Mouse (Mus musculus) left cerebral cortex, adult 9 months (tissue): Measurements from ENCODE around the gene Mbd3l1.

Experiments
- DNase-seq, 2 experiments: peaks; one replicate each; pipeline ENCODE4 v3.0.0; 2022; ENCODE audit warnings: low spot score in 2 of 2

The Mbd3l1 gene

DNA sequence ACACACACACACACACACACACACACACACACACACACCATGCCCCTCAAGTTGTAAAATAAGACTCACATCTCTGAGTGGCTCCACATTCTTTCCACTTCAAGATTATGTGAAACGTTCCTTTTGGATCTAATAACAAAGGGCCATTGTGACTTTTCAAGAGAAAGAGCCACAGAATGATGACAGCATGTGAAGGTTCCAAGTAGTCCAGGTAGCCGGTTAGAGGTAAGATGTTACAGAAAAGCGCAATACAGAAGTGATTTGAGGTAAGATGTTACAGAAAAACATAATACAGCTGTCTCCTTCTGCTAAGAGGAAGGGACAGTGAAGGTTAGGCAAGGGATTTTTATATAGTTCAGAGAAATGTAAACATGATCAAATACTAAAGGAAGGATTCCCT is at the start of gene Mbd3l1, which contains the start of gene Zfp558:
Gene Mbd3l1 (plus strand): TSS at position 192 of the 400 bp plus-strand sequence.
Gene Zfp558 (minus strand): TSS at position 101 of the 400 bp plus-strand sequence.
- no peak for DNase-seq

DNA sequence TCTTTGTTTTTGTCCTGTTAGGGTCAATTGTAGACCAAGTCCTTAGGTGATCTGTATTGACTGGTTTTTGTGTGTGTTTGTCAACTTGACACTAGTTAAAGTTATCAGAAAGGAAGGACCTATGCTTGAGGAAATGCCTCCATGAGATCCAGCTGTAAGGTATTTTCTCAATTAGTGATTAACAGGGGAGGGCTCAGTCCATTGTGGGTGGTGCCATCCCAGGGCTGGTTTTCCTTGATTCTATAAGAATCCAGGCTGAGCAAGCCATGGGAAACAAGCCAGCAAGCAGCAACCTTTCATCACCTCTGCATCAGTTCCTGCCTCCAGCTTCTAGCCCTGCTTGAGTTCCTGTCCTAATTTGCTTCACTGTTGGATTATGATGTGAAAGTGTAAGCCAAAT is 47.8 kb upstream of the Mbd3l1 start, which contains the start of gene Mbd3l2:
Gene Mbd3l2 (plus strand): TSS at position 301 of the 400 bp plus-strand sequence.
- DNase-seq = no peak

DNA sequence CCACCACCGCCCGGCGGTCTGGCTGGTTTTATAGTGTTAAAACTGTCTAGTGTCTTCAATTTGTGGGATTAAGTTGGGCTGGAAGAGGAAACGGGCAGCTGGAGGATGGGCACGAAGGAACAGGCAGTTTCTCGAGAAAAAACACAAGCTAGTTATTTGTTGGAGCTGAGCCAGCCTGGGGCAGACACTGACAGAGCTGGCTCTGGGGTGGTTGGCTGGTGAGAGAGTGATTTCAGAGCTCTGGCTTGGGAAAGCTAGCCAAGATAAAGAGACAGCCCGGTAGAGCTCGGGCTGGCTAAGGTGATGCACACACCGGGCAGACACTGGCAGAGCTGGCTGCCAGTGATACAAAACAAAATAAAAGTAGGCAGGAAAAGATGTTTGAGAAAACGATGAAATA is 46.5 kb upstream of the Mbd3l1 start:
- DNase-seq = no peak

DNA sequence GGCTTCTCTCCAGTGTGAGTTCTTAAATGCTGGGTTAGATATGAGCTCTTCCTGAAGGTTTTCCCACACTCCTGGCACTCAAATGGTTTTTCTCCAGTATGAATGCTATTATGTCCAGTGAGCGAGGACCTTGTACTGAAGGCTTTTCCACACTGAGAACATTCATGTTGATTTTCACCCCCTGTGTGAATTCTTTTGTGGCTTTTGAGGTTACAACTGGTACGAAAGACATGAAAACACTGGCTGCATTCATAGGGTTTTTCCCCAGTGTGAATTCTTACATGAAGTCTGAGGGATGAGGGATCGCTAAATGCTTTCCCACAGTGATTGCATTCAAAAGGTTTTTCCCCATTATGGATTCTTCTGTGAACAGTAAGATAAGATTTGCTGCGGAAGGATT is 21.6 kb upstream of the Mbd3l1 start:
- no peak for DNase-seq

DNA sequence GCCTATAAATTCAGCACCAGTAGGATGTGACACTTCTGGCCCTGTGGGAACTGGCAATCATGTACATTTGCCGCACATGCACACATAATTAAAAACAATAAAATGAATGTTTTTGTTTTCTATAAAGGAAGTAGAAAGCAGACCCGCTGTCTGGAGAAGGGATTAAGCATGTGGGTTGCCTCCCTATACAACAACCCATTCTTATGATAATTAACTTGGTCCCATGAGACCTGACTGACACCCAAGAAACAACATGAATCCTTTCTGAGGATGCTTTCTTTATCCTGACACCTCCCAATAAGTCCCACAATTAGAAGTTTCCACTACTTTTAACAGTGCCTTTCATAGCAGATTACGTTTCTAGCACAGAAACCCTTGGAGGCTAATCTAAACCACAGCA is 10.8 kb upstream of the Mbd3l1 start:
- no peak for DNase-seq

DNA sequence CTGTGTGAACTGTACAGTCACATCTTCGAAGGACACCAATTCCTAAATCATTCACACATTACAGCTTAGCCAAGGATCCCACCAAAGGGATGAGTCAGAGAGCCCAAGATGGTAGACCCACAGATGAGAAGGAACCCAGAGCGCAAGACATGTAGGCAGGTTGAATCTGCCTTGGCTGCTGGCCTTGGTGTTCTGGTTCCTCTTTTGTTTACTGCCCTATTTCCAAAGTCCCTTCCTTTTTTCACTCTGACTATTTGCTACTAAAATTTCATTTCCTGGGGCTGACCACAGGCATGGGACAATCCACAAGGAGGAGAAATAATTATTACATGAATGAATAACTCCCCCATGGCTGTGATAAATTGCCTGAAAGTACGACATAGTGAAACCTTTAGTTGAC is 10.2 kb upstream of the Mbd3l1 start:
- no peak for DNase-seq

DNA sequence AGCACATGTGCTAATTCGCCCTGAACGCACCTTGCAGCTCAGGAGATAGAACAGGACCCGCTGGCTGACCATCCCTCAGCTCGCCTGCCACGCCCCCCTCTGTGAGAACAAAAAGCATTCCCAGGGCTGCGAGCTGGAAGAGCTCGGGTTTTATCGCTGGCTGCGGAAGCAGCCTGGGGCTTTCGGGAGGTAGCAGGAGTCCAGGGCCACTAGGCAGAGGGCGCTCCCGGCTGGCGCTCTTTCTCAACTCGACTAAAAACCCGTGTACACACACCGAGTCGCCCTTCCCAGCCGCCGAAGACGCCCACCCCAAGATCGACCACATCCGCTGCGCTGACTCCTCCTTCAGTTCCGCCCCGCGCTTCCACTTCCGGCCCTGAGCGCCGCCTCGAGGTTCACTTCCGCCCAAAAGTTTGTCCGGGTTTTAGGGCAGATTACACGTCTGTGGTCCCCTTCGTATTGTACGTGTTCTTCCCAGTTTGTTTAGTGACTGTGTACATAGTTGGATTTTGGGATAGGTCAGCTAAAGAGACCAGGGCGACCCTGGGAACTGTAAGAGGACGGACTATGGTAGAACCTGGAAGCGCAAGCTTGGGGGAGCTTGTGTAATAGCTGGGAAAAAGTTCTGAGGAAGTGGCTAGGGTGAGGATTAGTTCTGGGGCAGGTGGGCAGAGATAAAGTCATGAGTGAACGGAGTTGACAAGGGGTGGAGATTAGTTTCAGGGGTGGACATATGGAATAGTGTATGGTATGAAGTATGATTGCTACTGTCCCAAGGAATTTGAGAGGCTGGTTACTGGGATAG is 4.6 kb upstream of the Mbd3l1 start:
- DNase-seq = peak; percentile 7 to 58

DNA sequence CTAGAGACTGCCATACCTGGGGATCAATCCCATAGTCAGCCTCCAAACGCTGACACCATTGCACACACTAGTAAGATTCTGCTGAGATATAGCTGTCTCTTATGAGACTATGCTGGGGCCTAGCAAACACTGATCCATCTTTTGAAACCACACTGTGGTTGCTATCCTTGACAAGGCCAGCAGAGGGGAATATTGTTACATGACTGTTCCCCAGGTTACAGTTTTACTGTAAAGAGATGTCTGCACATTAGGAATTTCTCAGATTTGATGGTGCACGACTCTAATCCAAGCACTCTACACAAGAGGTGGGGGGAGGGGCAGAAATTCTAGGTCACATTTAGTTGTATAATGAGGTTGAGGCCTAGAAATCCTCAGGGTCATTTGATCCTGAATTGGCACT is 29.9 kb downstream of the Mbd3l1 start:
- DNase-seq = peak in 1 of 2 experiments; percentile 2
